Mouse (Mus musculus) kidney, postnatal 4 days (tissue): ENCODE results near the gene Runx1.

Experiments used
- DNase-seq, 2 experiments: peaks; one replicate each; pipeline ENCODE4 v3.0.0; 2021; ENCODE audit warnings: mixed read lengths in 2 of 2

The Runx1 gene

DNA sequence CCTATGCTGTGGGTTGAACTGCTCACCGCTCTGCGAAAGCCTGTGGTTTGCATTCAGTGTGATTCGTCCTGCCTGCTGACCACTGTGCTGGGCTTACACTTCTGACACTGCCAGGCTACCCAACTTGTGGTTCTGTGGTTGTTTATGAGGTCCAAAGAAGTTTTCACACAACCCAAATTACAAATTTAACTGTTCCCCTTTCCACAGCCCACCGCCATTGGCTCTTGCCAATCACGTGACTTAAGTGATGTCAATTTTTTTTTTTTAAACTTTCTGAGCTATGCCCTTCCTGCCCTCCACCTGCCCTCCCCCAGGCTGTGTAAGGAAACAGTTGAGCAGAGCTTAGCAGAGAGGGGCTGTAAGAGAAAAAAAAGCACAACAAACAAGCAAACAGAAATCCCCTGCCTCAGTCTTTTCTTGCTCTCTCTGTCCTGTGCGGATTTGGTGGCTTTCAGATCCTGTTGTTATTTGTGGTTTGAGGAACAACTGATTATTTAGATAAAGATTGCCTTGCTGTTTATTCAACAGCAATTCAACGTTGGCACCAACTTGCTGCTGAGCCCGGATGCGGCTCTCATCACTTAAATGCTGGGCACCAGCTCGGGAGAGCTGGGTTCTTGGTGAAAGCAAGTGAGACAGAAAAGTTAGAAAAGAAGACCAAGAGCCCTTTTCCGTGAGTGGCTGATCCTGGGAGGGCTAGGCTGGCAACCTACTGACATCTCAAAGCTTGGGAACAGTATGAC is at the start of gene Runx1:
Gene Runx1 (minus strand): TSS at position 242 of the 743 bp plus-strand sequence.
- DNase-seq, result no peak

- DNase-seq, result no peak
Measured at GRCm38 (mm10) chr16:92874015-92874414, 48.1 kb upstream of the Runx1 start.

- DNase-seq, result no peak
Measured at GRCm38 (mm10) chr16:92871728-92872127, 45.8 kb upstream of the Runx1 start.

DNA sequence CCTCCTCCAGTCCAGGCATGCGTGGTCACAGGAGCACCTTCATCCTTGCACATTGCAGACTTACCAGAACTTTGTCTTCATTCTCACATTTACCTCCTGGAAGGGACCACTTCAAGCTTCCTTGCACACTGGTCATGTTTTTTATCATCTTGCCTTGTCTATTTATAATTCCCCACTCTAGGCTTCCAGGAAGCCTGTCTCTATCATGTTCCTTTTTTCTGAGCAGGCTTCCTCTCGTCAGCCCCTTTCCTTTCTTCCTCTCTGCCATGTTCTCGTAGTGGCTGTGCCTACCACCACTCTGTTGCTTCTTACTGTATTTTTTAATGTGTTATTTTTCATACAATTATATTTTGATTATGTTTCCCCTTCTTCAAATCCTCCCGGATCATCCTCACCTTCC is 42.6 kb upstream of the Runx1 start:
- no peak for DNase-seq

- DNase-seq, result peak; percentile 12 to 38
Measured at GRCm38 (mm10) chr16:92867261-92867935, 41.4 kb upstream of the Runx1 start.

GRCm38 (mm10) chr16:92865314-92865713 is 39.4 kb upstream of the Runx1 start:
- DNase-seq, result no peak

- no peak for DNase-seq
Measured at GRCm38 (mm10) chr16:92864191-92864590, 38.2 kb upstream of the Runx1 start.

DNA sequence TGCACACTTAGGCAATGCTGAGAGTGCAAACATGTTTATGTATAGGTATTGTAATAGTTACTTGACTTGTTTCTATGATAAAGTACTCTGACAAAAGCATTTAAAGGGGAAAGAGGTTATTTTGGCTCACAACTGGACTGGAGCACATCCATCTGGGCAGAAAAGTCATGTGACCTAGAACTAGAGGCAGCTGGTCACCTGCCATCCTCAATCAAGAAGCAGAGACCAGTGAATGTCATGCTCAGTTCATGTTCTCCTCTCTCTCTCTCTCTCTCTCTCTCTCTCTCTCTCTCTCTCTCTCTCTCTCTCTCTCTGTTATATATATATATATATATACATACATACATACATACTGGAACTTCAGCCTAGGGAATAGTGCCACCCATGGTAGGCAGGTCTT is 37.2 kb upstream of the Runx1 start:
- no peak for DNase-seq

DNA sequence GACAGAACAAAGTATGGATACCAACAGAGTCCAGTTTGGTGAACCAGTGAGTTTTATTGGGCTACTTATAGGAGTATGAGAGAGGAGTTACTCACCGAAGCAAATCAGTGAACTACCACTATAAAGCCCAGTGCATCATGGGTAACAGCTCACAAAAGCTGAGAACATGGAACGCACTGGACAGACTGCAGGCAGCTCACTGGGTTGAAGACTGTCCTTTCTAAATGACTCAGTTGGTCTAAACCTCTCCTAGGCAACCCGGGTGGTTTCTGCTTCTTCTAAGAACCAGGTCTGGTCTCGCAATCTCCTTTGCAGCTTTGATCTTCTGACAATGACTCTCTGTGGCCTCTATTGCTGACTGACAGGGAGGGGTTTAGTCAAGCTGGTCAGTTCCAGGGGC is 36.5 kb upstream of the Runx1 start:
- DNase-seq, result no peak

DNA sequence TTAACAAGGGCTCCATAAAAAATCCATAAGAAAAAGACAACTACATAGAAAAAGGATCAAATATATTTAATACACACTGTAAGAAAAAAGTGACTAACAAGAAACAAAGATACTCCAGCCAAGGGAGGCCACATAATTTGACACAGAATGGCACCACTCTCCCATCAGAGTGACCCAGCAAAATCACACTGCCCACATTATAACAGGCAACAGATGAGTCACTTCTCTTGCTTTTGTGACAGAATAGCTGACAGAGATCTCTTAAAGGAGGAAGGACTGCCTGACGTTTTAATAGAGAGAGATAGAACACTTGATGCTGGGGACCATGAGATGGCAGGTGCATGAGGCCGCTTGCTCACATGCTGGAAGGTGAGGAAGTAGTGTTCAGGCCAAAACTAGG is 35.6 kb upstream of the Runx1 start:
- DNase-seq, result no peak

DNA sequence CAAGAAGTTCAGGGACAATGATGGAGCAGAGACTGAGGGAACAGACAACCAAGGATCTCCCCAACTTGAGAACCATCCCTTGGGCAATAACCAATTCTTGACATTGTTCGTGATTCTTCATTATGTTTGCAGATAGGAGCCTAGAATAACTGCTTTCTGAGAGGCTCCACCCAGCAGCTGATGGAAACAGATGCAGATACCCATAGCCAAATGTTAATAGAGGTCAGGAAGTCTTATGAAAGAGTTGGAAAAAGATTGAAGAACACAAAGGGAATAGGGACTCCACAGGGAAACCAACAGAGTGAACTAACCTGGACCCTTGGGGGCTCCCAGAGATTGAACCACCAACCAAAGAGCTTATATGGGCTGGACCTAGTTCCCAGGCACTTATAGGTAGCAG is 34.7 kb upstream of the Runx1 start:
- no peak for DNase-seq

GRCm38 (mm10) chr16:92856779-92857178 is 30.8 kb upstream of the Runx1 start:
- DNase-seq, result no peak

DNA sequence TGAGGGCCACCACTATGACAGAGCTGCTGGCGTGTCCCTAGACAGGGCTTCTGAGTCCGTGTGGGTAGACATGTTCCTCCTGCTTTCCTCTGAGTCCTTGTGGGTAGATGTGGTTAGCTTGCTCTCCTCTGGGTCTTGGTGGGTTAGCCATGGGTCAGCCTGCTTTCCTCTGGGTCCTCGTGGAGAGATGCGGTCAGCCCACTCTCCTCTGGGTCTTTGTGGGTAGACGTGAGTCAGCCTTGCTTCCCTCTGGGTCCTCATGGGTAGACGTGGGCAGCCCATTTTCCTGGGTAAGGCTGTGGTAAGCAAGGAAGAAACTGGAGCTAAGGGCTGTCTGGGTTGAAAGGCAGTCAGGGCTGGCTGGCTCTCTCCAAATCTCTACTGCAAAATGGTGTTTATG is 26.3 kb upstream of the Runx1 start:
- DNase-seq, result no peak

GRCm38 (mm10) chr16:92850416-92850815 is 24.5 kb upstream of the Runx1 start:
- DNase-seq, result no peak

- DNase-seq, result no peak
Measured at GRCm38 (mm10) chr16:92847762-92848300, 21.9 kb upstream of the Runx1 start.

DNA sequence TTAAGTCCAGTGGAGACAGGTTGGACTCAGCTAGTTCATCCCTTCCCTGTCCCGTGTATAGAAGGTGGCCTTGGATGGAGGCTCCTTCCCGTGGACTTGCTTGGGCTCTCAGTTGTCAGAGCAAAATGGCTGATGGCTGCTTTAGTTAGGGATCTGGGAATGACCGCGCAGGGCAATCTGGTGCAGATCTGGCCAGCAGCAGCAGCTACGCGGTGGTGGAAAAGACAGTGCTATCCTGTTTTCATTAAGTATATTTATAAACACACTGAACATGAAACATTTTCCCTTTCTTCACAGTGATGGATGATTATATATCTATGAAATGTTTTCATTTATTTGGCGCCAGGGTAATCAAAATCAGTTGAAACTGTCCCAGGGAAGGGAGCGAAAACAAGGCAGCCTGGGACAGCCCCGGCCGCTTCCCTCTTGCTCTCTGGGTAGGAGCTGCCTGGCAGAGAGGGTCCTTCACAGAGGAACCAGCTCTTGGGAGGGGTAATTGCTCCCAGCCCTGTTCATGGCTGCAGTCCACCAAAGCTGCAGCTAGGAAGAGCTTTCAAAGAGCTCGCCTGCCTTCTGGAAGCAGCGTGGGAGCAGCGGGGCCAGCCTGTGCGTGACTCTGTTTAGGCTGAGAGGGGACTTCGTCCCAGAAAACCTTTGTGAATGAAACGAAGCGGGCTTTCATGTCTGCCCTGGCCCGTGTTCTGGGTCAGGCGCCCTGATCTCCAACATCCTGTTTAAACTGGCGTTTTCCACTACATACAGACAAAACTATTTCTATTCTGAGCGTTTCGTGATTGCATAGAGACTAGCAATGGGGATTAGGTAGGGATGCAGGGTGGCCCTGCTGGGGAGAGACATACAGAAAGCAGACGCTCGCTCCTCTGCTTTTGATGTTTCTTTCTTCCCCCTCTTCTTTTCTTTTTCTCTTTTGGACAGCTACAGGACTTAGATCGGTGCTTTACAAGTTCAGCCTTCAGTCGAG is 19.6 kb upstream of the Runx1 start:
- peak; percentile 29 to 41 for DNase-seq

DNA sequence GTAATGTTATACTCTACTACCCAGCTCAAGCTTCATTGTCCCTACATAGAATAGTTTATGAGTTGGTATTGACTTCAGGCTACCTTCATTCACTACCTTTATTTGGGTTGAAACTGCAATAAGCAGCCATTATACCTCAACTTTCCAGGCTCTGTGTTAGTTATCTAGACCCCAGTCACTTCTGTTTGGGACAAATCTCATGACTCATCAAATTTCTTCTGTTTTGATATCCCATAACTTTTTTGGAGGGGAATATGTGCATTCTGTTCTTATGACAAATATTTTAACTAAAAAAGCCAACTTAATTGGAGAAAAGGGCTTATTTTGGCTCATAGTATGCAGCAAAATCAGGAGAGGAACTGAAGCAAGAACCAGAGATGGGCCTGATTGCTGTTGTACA is 12.8 kb upstream of the Runx1 start:
- no peak for DNase-seq

GRCm38 (mm10) chr16:92831341-92831740 is 5.4 kb upstream of the Runx1 start:
- DNase-seq, result no peak

DNA sequence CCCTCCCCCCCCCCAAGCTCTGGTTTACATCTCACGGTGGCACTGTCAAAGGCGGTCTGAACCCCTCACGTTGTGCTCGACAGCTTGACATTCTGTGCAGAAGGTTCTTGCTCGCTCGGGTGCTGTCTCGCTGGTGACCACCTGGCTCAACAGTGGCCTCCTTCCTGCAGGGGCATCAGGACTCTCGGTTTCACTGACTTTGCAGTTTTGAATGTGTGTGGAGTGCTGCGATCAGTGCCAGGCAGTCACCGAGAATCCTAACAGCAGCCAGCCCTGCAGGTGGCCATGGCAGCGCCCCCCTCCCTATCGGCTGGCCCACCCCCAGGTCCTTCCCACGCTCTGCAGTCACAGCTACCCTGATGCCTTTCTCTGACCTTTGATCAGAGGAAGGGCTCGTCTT is 4.5 kb upstream of the Runx1 start:
- DNase-seq, result no peak

- no peak for DNase-seq
Measured at GRCm38 (mm10) chr16:92828308-92828862, 2.4 kb upstream of the Runx1 start.

- peak; percentile 70 to 76 for DNase-seq
Measured at GRCm38 (mm10) chr16:92827663-92828307, 1.8 kb upstream of the Runx1 start.

- no peak for DNase-seq
Measured at GRCm38 (mm10) chr16:92826683-92827082, 734 bp upstream of the Runx1 start.
